Mouse (Mus musculus) inflammation-experienced regulatory T-cells, adult 6 months (primary cell): ENCODE measurements around the gene Zfp784. TPM values are rescaled to one million over a fixed set of nuclear protein-coding genes. Genes with fewer than 3 reads are reported as not detected.
A peak's percentile ranks its signal among the peaks of the same experiment; 100 is the strongest.

Experiments
- ATAC-seq: one replicate; pipeline ENCODE4 v1.8.0; 2017
- polyA plus RNA-seq, 3 experiments: library from polyadenylated mRNA; unstranded; fragments of 100-300 nt; shearing (Covaris generic); gene quantifications; one replicate each; pipeline ENCODE4 v1.2.1; 2017

Gene Zfp784
- polyA plus RNA-seq, 3 experiments from 2014 or later: 3.0 to 5.1 (median 3.7) TPM

DNA sequence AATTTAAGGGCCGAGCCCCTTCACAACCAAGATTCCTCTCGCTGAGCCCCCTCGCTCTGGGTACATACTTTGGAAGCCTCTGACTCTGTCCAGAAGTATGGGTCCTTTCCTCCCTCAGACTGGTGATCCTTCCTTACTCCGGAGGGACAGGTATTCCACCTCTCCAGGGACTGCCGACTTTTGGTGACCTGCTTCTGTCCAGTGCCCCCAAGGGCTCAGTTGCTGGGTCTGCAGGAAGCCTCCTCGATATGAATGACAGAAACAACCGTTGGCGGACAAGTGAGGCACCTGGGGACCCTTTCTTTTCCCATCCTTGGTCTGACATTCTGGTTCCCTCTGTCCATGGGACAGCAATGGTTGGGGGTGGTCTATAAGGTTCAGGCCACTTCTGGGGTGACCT, 19.1 kb upstream of the Zfp784 start:
- ATAC-seq: no peak

DNA sequence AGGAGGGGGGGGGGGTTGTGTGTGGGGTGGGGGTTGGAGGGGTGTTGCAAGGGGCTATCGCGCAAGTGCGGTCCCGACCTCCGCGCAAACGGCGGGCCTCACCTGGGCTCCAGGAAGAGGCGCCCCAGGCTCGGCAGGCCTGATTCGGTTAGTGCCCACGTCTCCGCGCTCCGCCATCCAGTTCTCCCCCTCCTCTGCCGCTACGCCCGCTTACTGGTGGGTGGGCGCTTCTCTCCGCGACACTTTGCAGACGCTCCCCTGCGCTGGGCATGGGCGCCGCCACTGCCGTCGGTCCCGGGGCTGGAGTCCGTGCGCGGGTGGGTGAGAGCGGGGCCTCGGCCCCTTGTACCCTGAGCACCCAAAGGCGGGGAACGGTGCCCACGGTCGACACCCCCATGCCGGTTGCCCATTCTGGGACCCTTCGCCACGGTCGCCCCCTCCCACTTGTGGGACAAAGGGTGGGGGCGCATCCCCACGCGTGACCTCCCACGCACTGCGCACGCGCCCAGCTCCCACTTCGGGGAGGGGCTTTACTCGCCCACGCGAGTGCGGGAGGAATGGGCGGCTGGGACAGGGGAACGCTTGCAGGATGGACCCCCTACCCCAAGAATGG, 18.5 kb upstream of the Zfp784 start:
- no peak for ATAC-seq

DNA sequence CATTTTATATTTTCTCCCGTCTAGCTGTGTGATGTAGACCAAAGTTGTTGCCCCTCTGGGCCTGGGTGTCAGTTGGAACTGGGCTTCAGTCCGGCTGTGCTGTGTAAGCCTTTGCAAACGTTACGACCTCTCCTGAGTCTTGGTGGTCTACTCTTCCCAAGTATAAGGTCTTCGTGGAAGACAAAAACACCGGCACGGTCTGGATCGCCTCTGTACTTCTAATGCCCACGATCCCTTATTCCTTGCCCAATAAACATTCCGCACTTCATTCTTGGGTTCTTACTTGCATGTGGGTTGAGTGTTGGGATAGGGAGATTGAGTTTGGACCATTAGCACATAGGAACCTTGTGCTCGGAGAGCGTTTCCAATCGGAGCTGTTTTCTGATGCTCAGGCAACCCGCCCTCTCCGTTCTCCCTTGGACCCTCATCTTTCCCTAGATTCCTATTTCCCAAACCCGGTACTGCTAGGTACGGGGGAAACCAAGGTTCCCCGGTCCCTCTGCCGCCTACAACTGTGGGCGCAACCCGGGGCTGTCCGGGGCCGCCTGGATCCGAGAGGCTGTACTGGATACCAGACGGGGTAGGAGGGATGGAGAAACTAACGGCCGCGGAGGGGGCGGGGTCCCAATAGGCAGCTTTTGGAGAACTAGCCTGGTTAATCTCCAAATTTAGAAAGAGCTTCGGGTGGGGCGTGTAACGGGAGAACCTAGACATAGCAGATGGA, 15.4 kb upstream of the Zfp784 start:
- no peak for ATAC-seq

DNA sequence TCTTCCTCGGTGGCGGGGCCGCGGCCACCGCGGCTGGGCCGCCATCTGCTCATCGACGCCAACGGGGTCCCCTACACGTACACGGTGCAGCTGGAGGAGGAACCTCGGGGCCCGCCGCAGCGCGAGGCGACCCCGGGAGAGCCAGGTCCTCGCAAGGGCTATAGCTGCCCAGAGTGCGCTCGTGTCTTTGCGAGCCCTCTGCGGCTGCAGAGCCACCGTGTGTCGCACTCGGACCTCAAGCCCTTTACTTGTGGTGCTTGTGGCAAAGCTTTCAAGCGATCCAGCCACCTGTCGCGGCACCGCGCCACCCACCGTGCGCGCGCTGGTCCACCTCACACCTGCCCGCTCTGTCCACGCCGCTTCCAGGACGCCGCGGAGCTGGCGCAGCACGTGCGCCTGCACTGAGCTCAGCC, 14.7 kb upstream of the Zfp784 start:
- no peak for ATAC-seq

DNA sequence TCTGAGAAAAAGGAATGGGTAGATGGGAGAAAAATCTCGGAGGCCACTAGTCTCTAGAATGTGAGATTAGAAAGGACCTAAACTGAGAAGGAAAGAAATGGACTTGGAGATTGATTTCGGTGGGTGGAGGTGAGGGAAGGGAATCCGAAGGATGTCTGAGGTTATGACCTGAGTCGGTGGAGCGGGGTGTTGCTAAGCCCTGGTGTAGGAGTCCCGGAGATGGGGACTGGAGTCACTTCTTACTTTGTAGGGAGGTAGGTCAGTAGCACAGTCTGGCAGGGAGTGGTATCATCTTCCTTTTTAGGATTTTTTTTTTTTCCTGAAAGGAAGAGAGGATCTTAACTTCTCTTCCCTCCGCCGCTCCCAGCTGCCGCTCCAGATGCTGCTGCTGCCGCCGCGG, 14.2 kb upstream of the Zfp784 start:
- ATAC-seq: peak; percentile 27

DNA sequence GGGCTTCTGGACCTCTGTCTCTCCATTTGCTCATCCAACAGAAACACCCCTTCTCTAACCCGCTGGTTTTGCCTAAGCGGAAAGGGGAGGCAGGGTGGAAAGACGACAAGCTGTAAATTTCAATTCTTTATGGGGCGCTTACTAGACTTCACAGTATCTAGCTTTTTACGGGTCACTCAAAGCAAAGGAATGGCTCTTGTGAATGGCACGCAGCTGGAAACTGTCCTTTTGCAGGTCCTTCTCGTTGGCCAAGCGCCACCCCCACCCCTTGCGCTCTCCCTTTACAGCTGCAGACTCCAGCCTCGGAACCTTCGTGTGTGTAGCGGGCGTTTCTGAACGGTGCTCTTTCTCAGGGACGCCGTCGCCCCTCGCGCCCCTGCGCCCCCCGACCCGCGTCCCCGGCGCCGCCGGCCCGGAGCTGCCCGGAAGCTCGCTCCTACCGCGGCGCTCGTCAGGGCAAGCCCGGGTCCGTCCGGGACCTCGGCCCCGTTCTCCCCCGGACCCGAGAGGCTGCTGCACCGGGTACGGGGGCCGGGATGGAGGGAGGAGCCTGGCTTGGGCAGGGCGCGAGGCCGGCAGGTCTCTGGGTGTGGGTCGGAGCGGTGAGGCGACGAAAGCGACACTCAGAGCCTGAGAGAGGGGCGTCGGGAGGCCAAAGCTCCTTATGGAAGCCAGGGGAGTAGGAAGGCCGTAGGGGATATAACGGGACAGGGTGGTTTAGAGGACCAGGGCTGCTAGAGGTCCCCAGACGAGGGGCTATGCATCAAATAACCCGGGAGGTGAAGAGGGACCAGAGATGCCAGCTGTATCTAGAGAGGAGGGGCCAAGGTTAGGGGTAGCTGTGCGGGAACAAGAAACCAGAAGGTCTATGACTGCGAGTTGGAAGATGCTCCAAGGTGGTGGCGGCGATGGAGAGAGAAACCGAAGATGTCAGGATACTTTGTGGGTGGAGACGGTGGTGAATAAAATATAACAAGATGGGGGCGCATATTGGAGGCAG, 13.2 kb upstream of the Zfp784 start, which contains the start of gene Zfp580:
Zfp580 (plus strand) TSS at position 346 of the 1,000 bp plus-strand sequence.
- ATAC-seq: peak; percentile 64

DNA sequence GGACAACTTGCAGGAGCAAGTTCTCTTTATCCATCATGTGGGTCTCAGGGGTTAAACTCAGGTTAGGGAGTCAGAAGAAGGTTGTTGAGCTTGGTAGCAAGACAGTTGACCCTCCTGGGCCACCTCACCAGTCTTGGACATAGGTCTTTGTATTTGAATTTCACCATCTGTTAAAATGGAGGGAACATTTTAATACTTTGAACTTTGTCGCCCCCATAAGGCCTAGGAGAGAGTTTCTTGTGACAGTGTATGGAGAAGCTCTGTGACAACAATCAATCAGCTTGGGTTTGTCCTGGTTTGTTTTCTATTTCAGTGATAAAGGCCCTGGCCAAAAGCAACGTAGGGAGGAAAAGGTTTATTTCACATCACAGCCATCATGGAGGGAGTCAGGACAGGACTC, 9.1 kb upstream of the Zfp784 start:
- peak; percentile 57 for ATAC-seq

DNA sequence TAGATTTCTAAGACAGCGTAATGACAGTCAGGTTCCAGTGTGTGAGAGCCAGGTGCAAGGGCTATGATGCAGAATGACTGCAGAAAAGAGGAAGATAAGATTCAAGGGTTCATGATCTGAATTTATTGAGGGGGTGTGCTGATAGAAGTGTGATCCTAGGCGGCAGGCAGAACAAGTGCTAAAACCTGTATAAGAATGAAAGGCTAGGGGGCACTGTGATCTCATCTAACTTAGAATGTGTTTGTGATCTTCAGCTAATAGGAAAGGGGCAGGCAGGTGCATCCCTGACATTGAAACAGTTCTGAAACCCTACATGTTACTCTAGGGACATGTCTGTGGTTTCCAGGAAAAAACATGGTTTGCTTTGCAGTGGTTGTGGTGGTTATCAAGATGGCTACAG, 7.9 kb upstream of the Zfp784 start:
- ATAC-seq: no peak

DNA sequence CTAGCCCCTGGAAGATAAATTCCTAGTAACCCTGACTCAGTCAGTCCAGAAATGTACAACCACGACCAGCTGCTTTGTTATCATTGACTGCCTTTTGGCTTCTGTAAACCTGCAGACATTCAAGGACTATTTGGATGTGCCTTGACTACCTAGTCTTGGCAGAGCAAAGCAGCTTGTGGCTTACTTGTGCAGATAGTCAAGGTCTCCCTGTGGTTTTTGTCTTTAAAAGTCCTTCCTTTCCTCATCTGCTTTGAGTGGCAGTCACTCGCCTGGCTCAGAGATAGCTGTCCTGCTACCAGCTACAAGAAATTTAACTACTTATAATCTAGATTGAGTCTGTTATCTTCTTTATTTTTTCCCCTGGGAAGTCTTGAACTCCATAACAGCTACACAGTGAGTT, 6.7 kb upstream of the Zfp784 start:
- no peak for ATAC-seq

DNA sequence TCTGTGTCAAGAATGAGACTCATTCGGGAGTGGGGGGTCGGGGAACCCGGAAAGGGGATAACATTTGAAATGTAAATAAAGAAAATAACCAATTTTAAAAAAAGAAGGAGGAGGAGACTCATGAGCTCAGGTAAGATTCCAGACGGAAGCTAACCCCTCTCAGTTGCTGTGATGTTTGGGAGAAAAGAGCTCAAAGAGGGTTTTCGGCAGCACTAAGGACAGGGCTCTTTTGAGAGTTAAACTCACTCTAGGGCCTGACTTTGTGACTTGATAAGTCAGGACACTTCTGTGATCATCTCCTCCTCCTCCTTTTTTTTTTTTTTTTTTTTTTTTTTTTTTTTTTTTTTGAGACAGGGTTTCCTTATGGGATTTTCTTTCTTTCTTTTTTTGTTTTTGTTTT, 694 bp upstream of the Zfp784 start:
- ATAC-seq: no peak

DNA sequence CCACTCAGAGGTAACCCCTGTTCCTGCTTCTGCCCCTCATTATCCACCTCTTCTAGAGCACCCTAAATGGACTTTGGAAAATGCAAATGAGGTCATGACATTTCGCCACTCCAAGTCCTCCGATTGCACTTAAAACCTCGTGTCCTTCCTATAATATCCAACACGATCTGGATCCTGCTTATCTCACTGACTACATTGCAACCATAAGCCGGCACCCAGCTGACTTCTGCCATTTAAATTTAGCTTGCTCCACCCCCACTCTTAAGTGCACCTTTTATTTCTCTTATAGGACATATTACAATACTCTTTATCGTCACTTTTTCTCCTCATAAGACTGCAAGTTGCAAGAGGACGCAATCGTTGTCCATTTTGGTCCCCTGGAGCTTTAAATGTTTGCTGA, 779 bp downstream of the Zfp784 start:
- no peak for ATAC-seq

DNA sequence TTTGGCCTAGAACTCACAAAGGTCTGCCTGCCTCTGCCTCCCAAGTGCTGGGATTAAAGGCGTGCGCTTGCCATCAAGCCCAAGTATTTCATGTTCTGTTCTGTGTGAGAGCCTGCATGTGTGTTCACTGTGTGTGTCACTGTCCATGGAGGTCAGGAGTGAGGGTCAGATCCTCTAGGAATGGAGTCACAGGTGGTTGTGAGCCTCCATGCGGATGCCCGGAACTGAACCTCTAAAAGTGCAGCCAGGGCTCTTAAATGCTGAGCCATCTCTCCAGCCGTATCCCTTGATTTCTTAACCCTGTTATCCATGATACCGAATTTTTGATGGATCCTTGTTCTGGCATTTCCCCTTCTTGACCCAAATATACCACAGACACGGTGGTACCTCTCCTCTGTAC, 1.2 kb downstream of the Zfp784 start:
- no peak for ATAC-seq

DNA sequence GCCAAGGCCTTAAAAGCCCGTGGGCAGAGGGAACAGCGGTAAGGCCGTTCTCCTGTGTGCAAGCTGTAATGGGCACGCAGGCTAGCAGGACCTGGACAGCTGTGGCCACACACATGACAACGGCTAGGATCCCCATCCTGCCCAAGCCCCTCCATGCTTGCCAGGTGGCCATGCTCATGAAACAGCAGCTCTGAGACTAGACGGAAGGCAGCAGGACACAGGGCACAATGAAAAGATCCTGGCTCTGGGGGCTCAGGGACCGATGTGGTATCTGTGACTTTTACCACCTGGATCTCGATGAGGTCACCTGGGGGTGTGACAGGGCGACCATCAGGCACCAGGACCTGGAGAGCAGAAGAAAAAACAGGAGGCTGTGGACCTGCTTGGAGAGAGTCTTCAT, 2.1 kb downstream of the Zfp784 start:
- ATAC-seq: no peak

DNA sequence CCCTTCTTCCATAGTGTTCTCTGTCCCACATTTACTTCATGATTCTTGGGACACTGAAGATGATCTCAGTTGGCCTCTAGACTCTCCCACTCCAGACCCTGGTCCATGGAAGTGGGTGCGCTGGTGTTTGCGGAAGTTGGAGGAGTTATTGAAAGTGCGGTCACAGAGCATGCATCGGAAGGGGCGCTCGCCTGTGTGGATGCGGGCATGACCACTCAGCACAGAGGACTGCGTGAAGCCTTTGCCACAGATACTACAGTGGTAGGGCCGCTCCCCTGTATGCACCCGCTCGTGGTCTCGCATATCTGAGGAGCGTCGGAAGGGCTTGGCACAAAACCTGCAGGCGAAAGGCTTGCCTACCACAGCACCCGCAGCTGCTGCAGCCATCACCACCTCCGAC, 2.6 kb downstream of the Zfp784 start:
- ATAC-seq: no peak

DNA sequence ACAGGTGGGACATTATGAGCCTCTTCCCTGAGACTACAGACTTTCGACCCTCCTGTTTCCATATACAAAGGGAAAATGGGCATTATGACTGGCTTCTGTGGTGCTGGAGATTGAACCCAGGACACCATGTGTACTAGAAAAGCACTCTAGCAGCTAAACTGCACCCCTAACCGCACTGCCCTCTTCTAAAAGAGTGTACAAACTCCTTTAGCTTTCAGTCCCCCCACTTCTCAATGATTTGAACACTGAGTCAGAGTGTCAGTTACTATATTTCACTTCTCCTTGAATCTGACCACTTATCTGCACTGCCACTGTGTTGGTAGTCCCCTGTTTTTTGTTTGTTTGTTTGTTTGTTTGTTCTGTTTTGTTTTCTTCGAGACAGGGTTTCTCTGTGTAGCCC, 4.4 kb downstream of the Zfp784 start, which contains the start of gene 4632433K11Rik:
4632433K11Rik (plus strand) TSS at position 301 of the 400 bp plus-strand sequence.
- no peak for ATAC-seq

DNA sequence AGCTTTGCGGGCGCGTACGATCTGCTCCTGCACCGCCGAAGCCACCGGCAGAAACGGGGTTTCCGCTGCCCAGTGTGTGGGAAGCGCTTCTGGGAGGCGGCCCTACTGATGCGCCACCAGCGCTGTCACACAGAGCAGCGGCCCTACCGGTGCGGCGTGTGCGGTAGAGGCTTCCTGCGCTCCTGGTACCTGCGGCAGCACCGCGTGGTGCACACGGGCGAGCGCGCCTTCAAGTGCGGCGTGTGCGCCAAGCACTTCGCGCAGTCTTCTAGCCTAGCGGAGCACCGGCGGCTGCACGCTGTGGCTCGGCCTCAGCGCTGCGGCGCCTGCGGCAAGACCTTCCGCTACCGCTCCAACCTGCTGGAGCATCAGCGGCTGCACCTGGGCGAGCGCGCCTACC, 6.8 kb downstream of the Zfp784 start:
- no peak for ATAC-seq

DNA sequence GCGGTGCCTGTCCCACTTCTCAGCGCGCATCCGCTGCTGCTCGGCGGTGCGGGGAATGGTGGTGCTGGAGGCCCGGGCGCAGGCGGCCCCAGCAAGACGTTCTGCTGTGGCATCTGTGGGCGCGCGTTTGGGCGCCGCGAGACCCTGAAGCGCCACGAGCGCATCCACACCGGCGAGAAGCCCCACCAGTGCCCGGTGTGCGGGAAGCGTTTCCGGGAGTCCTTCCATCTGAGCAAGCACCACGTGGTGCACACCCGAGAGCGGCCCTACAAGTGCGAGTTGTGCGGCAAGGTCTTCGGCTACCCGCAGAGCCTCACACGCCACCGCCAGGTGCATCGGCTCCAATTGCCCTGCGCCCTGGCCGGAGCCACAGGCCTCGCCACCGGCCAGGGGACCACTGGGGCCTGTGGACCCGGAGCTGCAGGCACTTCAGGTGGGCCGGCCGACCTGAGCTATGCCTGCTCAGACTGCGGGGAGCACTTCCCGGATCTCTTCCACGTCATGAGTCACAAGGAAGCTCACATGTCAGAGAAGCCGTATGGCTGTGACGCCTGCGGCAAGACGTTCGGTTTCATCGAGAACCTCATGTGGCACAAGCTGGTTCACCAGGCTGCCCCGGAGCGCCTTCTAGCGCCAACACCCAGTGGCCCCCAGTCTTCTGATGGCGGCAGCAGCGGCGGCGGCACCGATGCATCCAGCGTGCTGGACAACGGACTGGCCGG, 7.5 kb downstream of the Zfp784 start:
- ATAC-seq: no peak

DNA sequence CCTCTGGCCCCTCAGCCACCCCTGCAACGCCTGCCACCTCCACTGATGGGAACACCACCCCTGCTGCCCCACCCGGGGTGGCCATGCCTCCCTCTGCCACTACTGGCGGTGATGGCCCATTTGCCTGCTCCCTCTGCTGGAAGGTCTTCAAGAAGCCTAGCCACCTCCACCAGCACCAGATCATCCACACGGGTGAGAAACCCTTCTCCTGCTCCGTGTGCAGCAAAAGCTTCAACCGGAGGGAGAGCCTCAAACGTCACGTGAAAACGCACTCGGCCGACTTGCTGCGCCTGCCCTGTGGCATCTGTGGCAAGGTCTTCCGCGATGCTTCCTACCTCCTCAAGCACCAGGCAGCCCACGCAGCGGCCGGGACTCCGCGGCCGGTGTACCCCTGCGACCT, 8.3 kb downstream of the Zfp784 start:
- no peak for ATAC-seq

DNA sequence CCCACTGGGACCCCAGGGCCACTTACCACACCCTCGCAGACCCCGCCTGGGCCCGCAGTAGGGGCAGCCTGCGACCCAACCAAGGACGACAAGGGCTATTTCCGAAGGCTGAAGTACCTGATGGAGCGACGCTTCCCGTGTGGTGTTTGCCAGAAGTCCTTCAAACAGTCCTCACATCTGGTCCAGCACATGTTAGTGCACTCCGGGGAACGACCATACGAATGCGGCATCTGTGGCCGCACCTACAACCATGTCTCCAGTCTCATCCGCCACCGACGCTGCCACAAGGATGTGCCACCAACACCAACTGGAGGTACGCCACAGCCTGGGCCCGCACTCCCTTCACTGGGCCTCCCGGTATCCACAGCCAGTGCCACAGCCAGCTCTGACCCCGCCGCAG, 8.7 kb downstream of the Zfp784 start:
- no peak for ATAC-seq

DNA sequence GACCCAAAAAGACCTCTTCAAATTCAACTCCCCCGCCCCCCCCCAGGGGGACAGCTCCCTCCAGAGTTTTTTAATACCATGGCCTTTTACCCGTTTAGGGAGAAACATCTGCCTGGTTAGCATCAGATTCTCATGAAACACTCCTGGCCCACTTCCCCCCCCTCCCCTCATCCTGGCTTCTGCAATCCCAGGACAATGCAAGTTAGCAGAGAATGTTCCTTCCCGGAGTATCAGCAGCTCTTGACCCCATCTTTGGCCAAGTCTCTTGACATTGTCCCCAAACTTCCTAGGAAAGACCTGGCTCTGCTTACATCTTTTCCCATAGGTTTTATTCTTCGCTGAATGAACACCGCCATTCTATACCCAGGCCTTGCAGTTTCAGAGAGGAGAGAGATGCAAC, 17.0 kb downstream of the Zfp784 start:
- no peak for ATAC-seq

DNA sequence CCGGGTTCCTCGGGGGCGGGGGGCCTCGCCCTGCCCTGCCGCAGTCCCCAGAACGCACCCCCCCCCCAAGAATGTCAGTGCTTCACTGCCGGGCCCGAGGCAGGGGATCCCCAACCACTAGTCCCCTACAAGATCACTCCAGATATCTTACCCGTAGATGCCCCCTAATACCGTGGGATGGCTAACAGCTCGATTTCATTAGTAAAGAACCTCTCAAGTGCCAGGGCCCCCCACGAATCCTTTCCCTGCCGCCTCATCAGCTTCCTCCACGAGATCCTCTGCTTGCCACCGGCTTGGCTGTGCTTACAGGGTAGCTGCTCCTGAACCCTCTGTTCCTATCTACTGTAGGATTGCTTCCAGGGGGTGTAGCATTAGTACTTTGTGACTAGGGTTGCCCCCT, 17.6 kb downstream of the Zfp784 start:
- ATAC-seq: peak; percentile 4

DNA sequence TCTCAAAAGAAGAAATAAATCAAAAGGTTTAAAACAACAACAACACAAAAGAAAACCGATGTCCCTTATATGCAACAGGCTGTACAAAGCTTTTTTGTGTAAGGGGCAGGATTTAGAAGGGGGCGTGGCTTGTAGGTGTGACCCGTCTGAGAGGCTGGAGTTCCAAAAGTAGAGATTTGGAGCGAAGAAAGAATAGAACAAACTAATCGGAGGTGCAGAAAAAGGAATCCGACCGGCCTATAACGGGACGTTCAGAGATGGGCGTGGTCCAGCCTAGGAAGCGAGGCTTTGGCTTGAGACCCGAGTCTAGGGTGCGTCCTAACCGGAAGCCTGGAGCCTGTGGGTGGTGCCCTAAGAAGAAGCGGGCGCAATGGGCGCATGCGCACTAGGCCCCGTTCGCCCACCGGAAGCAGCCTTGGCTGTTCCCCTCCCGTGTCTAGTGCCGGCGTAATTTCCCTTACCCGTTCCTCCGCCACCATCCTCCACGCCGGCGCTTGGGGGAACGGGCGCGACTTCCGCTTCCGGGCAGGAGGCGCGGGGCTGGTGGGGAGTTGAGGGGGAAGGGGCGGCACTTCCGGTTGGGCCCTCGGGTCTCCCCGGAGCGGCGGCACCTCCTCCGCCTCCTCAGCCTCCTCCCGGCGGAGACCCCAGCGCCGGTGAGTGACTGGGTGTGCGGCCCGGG, 18.1 kb downstream of the Zfp784 start, which contains the start of the genes Zfp865 and Ccdc106:
Zfp865 (plus strand) TSS at position 377 of the 682 bp plus-strand sequence.
Ccdc106 (plus strand) TSS at position 554 of the 682 bp plus-strand sequence.
- ATAC-seq: peak; percentile 88
